Mouse (Mus musculus): ENCODE results near the gene Dnase1l2. TPM values are rescaled to one million over a fixed set of nuclear protein-coding genes. Genes with fewer than 3 reads are reported as not detected.
"Not testable (repeated sequence)": the region's sequence is repeated elsewhere in the genome, so short reads cannot be mapped to it uniquely, and the experiment has no call there.

Dnase1l2 gene
- total RNA-seq, 2 experiments from 2014 or later, result 2.9 to 5.0 TPM

- ATAC-seq (replicated peaks; ENCODE audit: low FRiP score, low TSS enrichment, poor library complexity, severe bottlenecking), result no peak
These were observed 798 bp downstream of the Dnase1l2 start for GRCm38 (mm10) chr17:24442107-24442506.

DNA sequence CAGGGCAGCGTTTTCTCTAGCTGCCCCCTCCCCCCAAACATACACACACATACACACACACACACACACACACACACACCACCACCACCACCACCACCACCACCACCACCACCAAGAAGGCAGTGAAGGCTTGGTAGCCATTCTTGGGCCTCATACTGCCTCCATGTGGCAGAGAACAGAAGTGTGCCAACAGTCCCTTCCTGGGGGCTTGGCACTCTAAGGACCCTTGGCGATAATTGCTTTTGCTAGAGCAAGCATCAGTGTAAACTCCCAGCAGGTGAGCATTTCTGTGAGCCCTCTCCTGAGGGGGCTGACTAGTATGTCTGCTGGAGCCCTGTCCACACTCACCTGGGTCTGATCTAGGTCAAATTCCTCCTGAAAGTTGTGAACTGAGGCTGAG, 1.8 kb downstream of the Dnase1l2 start:
- no peak for ATAC-seq (replicated peaks; ENCODE audit: low FRiP score, low TSS enrichment, poor library complexity, severe bottlenecking)

- no peak for ATAC-seq (replicated peaks; ENCODE audit: low FRiP score, low TSS enrichment, poor library complexity, severe bottlenecking)
These were observed 2.5 kb downstream of the Dnase1l2 start for GRCm38 (mm10) chr17:24440377-24440776.

DNA sequence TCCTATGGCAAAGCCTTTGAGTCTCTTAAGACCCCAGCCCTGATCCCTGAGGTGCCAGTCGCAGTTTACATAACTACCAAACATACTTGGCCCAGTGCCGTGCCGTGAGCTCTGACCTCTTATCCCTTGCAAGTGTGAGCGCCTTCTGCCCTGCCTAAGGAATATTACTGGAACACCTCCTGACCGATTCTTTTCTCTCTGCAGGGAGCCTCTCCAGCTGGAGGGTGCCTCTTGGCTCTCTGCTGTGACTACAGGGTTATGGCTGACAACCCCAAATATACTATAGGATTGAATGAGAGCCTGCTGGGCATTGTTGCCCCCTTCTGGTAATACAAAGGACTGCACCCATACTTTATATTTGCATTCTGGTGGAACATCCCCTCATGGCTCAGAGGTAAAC, 5.9 kb downstream of the Dnase1l2 start:
- peak; percentile 46; the same call in 1 of the 2 replicates for ATAC-seq (replicated peaks; ENCODE audit: low FRiP score, low TSS enrichment, poor library complexity, severe bottlenecking)

DNA sequence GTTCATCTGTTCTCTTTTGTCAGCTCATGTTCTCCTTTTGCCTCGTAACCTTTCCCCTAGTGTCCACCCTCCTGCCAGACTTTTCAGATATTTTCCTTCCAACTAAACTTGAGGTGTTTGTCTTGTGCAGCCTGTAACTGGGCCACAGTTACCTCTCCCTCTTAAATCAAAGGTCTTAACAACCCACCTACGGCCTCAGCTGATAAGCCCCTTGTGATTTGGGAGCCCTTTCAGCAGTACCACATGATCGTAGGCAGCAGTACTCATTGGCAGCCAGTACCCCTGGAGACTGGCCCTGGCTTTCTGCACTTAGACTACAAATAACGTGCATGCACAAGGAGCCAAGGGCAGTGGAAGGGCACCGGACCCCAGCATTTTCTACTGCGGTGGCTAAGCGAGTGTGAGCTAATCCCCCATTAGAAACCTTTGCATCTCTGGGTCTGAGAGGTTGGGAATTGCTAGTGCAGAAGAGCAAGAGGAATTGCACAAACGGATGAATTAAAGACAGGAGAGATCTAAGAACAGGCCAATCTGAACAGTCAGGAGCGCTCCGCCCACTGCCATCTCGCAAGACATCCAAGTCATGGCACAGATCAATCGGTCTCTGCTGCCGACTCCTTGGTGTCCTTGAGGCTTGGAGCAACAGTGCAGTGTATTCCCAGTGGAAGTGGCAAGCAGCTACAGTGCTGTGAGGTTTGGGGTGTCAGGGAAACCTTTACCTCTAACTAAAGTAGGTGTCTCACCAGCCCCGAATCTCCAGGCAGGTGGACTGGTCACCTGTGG, 13.5 kb downstream of the Dnase1l2 start:
- ATAC-seq (replicated peaks; ENCODE audit: low FRiP score, low TSS enrichment, poor library complexity, severe bottlenecking), result no peak

GRCm38 (mm10) chr17:24427170-24427557, 15.7 kb downstream of the Dnase1l2 start:
- ATAC-seq (replicated peaks; ENCODE audit: low FRiP score, low TSS enrichment, poor library complexity, severe bottlenecking), result no peak

DNA sequence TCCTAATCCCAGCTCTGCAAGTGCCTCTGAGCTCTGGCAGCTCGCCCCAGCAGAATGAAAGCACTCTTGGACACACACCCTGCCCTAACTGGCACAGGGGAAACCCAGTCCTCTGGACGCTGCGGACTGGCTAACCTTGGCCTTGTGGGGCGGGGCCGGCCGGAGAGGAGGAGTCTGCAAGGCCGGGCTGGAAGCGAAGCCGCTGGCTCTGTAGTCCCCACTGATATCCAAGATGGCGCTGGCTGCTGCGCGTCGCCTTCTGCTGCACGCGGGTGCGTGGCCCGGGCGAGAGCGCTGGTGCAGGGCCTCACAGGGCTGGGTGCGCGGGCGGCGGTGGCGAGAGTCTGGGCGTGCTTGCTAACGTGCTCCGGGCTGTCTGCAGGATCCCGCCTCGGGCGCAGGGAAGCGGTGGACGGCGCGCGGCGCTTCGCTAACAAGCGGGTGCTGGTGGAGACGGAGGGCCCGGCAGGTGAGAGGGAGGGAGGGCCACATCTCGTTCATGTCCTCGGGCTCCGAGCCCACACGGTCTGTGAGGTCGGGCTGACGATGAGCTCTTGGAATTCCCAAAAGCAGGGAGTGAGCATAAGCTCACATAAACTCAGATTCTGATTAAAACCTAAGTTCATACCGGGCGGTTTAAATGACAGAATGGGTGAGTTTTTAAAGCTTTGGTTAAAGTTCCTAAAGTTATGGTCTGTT, 16.3 kb downstream of the Dnase1l2 start, which contains the start of gene Eci1:
Eci1 (plus strand) TSS at position 171 of the 699 bp plus-strand sequence.
- ATAC-seq (replicated peaks; ENCODE audit: low FRiP score, low TSS enrichment, poor library complexity, severe bottlenecking), result peak; percentile 96

DNA sequence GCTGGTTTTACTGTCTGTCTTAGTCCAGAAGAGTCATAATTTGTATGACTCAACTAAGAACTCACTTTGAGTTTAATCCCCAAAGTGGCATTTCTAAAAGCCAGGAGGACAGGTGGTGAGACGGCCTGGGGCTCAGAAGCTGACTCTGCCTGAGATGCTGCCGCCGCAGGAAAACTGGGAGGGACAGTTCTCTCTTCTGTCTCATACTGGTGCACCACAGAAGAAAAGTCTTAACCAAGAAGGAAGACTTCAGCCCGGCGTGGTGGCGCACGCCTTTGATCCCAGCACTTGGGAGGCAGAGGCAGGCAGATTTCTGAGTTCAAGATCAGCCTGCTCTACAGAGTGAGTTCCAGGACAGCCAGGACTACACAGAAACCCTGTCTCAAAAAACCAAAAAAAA, 17.0 kb downstream of the Dnase1l2 start:
- no peak for ATAC-seq (replicated peaks; ENCODE audit: low FRiP score, low TSS enrichment, poor library complexity, severe bottlenecking)

DNA sequence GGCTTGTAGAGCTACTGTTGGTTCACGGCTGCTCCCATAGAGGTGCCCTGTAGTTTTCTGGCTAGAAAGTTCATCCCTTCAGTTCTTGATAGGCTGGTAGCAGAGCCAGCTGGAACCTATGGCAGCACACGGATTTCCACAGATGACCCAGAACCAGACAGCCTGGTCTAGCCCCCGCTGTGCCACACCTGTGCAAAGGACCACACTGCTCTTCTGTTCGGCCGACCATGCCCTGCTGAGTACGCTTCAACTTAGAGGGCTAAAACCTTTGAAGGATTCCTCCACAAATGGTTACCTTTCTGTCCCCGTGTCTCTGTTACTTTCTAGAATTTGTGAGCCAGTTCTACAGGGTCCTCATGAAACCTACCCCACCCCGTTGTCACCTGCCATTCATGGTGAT, 17.6 kb downstream of the Dnase1l2 start:
- not testable (repeated sequence) for ATAC-seq (replicated peaks; ENCODE audit: low FRiP score, low TSS enrichment, poor library complexity, severe bottlenecking)

DNA sequence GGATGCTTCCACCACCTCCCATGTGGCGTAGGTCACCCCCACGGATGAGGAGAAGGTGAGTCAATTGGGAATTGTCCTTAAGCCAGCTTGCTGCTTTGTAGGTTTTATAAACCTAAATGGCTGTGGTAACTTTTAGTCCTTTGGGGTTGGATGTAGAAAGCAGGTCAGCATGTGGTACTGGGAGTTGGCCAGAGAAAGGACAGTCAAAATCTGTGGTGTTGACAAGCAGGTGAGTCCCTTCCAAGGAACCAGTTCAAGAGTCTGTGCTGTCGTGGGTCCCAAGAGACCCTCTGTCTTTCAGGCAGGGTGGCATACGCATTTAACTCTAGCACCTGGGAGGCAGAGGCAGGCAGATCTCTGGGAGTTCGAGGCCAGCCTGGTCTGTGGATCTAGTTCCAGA, 18.4 kb downstream of the Dnase1l2 start:
- no peak for ATAC-seq (replicated peaks; ENCODE audit: low FRiP score, low TSS enrichment, poor library complexity, severe bottlenecking)

- no peak for ATAC-seq (replicated peaks; ENCODE audit: low FRiP score, low TSS enrichment, poor library complexity, severe bottlenecking)
These were observed 19.8 kb downstream of the Dnase1l2 start for GRCm38 (mm10) chr17:24423114-24423513.

DNA sequence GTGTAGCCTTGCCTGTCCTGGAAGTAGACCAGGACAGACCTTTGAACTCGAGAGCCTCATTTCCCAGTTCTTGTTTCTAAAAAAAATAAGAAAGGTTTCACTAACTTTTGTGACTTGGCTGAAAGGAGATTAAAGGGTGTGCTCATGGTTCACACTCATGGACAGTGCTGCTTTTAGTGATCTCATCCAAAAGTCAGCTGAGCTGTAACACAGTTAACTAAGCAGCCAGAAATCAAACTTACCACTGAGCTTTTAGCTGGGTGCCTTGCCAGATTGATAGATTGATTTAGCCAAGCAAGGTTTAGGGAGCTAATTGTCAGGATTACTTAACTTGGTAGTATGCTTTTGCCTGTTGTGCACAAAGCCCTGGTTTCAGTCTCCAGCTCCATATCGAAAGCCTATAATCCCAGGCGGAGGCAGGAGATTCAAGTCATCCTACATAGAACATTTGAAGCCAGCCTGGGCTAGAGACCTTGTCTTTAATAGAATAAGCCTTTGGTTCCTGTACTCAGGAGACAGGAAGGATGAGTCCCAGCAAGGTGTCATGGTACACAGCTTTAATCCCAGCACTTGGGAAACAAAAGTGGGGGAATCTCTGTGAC, 26.8 kb downstream of the Dnase1l2 start:
- ATAC-seq (replicated peaks; ENCODE audit: low FRiP score, low TSS enrichment, poor library complexity, severe bottlenecking), result no peak

DNA sequence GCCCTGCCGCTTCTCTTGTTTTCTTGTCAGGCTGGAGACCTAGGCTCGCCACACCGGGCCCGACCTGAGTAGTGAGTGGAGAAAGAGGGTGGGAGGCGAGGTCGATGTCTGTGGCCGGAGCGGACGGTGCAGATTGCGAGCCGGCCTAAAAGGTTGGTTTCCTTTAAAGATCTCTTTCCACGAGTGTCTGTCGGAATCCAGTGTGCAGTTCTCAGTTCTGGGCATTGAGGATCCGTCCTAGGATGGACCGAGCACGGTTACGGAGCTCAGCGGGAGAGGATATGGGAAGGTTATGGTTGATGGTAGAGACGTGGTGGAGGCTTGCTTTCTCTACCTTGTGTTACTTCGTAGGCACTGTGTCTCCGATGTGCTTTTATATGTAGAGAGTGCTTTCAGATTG, 27.9 kb downstream of the Dnase1l2 start:
- no peak for ATAC-seq (replicated peaks; ENCODE audit: low FRiP score, low TSS enrichment, poor library complexity, severe bottlenecking)

DNA sequence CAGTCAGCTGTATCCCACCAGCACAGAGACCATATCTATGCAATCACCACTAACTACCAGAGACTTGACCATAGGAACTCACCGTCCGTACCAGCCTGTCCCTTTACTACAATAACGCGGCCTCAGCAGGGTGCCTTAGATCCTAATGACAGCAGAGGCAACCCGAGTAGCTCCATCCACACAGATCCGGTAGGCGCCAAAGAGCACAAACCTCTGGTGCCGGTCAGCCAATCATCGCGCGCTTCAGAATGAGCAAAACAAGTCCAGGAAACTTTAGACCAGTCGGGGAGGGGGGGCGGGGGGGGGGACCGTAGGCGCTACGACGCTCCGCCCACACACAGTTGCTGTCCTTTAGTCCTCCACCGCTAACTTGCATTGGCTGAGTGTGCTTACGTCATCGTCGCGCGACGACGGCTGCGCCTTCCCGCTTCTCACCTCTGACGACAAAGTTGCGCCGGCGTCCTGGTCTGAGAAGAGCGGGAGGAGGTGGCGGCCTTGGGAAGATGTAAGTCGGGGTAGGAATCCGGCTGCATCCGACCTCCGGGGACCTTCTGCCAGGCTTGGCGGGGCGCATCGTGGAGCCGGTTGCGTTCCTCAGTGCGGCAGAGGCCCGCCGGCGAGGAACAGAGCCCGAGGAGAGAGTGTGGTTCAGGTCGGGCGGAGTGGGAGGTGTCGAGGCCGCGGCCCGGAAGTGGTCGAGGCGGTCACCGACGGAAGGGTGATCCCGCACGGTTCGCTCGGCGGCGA, 28.5 kb downstream of the Dnase1l2 start, which contains the start of gene Rnps1:
Rnps1 (plus strand) TSS at position 336 of the 747 bp plus-strand sequence.
- peak; percentile 84 for ATAC-seq (replicated peaks; ENCODE audit: low FRiP score, low TSS enrichment, poor library complexity, severe bottlenecking)

DNA sequence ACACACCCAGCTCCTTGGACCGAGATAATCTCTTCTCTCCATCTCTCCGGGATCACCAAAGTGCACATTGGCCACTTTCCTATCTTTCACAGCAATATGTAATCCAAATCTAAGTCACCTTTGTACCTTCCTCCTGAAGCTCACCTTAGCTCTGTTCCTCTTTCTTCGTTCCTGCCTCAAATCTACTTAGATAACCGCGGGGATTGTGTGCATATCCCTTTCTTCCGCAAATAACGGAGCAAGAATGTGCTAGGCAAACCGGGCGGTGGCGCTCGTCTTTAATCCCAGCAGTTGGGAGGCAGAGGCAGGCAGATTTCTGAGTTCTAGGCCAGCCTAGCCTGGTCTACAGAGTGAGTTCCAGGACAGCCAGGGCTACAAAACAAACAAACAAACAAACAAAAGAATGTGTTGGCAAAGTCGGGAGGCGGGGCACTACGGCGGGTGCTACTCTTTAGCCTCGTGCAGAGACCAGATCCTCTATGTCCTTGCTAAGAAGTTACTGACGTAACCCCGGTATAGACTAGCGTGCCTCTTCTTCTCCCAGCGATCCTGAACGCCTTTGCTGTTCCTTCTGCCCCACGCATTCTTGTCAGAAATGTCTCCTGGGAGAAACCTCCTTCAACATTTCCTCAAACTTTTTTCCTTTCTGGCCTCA, 29.2 kb downstream of the Dnase1l2 start:
- no peak for ATAC-seq (replicated peaks; ENCODE audit: low FRiP score, low TSS enrichment, poor library complexity, severe bottlenecking)

DNA sequence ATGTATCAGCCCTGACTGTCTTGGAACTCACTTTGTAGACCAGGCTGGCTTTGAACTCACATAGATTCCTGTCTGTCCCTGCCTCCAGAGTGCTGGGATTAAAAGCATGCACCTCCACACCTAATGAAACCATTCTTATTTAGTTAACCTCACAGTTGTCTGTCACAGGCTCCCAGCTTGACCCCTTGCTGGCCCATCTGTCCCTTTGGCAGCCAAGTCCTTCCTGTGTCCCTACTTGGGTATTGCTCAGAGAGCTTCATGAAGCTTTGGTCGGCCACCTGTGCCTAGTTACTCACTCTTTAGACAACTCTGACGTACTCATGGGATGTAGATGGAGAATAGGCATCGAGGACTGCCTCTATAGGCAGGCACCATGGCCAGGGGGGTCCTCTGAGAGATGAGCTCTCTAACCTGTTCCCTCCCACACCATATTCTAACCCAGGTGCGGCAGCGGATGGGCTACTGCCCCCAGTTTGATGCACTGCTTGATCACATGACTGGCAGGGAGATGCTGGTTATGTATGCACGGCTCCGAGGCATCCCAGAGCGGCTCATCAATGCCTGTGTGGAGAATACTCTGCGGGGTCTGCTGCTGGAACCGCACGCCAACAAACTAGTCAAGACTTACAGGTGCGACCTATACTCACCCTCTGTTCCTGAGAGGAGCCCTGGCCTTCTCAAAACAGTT, 35.6 kb downstream of the Dnase1l2 start:
- ATAC-seq (replicated peaks; ENCODE audit: low FRiP score, low TSS enrichment, poor library complexity, severe bottlenecking), result no peak

DNA sequence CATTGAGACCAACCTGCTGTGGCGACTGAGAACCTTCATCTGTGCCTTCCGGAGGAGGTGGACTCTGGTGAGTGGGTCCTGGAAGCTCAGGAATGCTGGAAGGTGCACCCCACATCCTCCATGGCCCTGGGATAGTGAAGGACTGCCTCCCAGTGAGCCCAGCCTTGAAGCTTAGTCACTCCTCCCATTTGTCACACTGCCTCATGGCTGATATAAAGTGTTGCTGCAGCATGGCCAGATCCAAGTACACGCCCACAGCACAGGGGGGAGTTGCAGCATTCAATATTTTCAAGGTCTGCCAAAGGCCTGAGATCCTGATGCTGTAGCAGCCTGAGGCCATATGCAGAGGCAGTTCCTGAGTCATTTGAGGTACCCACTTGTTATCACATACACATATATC, 40.5 kb downstream of the Dnase1l2 start:
- no peak for ATAC-seq (replicated peaks; ENCODE audit: low FRiP score, low TSS enrichment, poor library complexity, severe bottlenecking)

GRCm38 (mm10) chr17:24394456-24394855, 48.4 kb downstream of the Dnase1l2 start:
- ATAC-seq (replicated peaks; ENCODE audit: low FRiP score, low TSS enrichment, poor library complexity, severe bottlenecking), result no peak

DNA sequence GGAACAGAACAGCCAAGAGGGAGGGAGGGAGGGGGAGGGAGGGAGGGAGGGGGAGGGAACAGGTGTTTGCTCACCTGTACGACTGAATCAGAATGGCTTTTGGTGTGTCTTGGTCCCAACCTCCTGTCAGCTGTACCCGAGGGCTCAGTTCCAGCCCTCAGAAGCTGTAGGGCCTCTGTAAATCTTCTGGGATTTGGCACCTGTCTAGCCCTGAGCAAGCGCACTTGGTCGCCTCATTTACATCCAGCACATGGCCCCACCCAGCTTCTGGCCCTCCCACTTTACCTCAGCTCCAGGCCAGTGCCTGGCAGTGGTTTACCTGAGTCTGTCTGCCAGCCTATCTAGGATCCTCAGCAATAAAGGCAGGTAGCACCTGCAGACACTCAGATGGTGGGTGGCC, 49.4 kb downstream of the Dnase1l2 start:
- ATAC-seq (replicated peaks; ENCODE audit: low FRiP score, low TSS enrichment, poor library complexity, severe bottlenecking), result no peak
